Mouse (Mus musculus): ENCODE data around the gene Sox15. TPM values are rescaled to one million over a fixed set of nuclear protein-coding genes. Genes with fewer than 3 reads are reported as not detected.

Gene Sox15
- total RNA-seq, 2 experiments from 2014 or later = not detected

- no peak for DNase-seq
These were observed 48.9 kb downstream of the Sox15 start for GRCm38 (mm10) chr11:69703814-69704612.

- no peak for DNase-seq
These were observed 49.5 kb downstream of the Sox15 start for GRCm38 (mm10) chr11:69704613-69705010.

Small RNA genes lying within 50 kb of the gene (microRNA-seq; reads per million reads assigned to microRNA genes)
- gene Mir1934 (5.9 to 8.1 reads per million in 2 experiments), gene Mir467f (0 reads per million in 2 experiments)

Other genes with a start within 250 kb of the Sox15 start
- 10 to 100 TPM; 32.0 to 41.6 TPM for gene Kdm6b, start 241.6 kb upstream of the Sox15 start, total RNA-seq (2021)
- 1 to 10 TPM; 5.4 to 5.9 TPM for gene Dnah2, start 106.2 kb upstream of the Sox15 start, total RNA-seq (2021)
- gene Efnb3, start 95.1 kb upstream of the Sox15 start, total RNA-seq (2021) = 100 to 1,000 TPM; 120 to 121 TPM
- 10 to 100 TPM; 11.8 to 14.3 TPM for gene Wrap53, start 75.1 kb upstream of the Sox15 start, total RNA-seq (2021)
- gene Trp53, start 75.0 kb upstream of the Sox15 start, total RNA-seq (2021) = 10 to 100 TPM; 25.4 to 27.4 TPM
- 100 to 1,000 TPM; 400 to 418 TPM for gene Atp1b2, start 49.4 kb upstream of the Sox15 start, total RNA-seq (2021)
- not detected for gene Shbg, start 37.4 kb upstream of the Sox15 start, total RNA-seq (2021)
- 10 to 100 TPM; 11.7 to 13.7 TPM for gene Sat2, start 33.3 kb upstream of the Sox15 start, total RNA-seq (2021)
- 100 to 1,000 TPM; 147 to 153 TPM for gene Fxr2, start 22.3 kb upstream of the Sox15 start, total RNA-seq (2021)
- 10 to 100 TPM; 55.0 to 58.8 TPM for gene Mpdu1, start 7.3 kb downstream of the Sox15 start, total RNA-seq (2021)
- 10 to 100 TPM; 11.9 to 13.5 TPM for gene Cd68, start 10.8 kb downstream of the Sox15 start, total RNA-seq (2021)
- 100 to 1,000 TPM; 352 to 354 TPM for gene Eif4a1, start 17.1 kb downstream of the Sox15 start, total RNA-seq (2021)
- 100 to 1,000 TPM; 101 to 122 TPM for gene Senp3, start 26.8 kb downstream of the Sox15 start, total RNA-seq (2021)
- gene Tnfsf13, start 30.5 kb downstream of the Sox15 start, total RNA-seq (2021) = 1 to 10 TPM; 2.1 to 3.1 TPM
- gene Tnfsf12, start 40.5 kb downstream of the Sox15 start, total RNA-seq (2021) = 1 to 10 TPM; 8.2 to 8.8 TPM
- 1 to 10 TPM in 1 of 2 experiments, under 1 TPM in 1; 0.90 to 1.2 TPM for gene Tnfsfm13, start 40.8 kb downstream of the Sox15 start, total RNA-seq (2021)
- gene Polr2a, start 103.3 kb downstream of the Sox15 start, total RNA-seq (2021) = 10 to 100 TPM; 61.2 to 61.3 TPM
- gene Slc35g3, start 106.7 kb downstream of the Sox15 start, total RNA-seq (2021) = not detected
- 100 to 1,000 TPM; 116 to 126 TPM for gene Zbtb4, start 110.6 kb downstream of the Sox15 start, total RNA-seq (2021)
- gene Chrnb1, start 140.6 kb downstream of the Sox15 start, total RNA-seq (2021) = 1 to 10 TPM in 1 of 2 experiments, under 1 TPM in 1; 0.72 to 1.3 TPM
- 10 to 100 TPM; 29.2 to 31.6 TPM for gene Fgf11, start 146.5 kb downstream of the Sox15 start, total RNA-seq (2021)
- gene Tmem102, start 150.3 kb downstream of the Sox15 start, total RNA-seq (2021) = under 1 TPM in 1 of 2 experiments, not detected in 1; 0.17 TPM
- not detected for gene Gm39566, start 160.0 kb downstream of the Sox15 start, total RNA-seq (2021)
- not detected for gene Spem2, start 163.2 kb downstream of the Sox15 start, total RNA-seq (2021)
- gene Spem1, start 166.9 kb downstream of the Sox15 start, total RNA-seq (2021) = under 1 TPM; 0.57 to 0.63 TPM
- gene Nlgn2, start 182.5 kb downstream of the Sox15 start, total RNA-seq (2021) = 100 to 1,000 TPM; 192 to 206 TPM
- 100 to 1,000 TPM; 109 to 128 TPM for gene Tmem256, start 183.2 kb downstream of the Sox15 start, total RNA-seq (2021)
- gene Plscr3, start 191.1 kb downstream of the Sox15 start, total RNA-seq (2021) = 10 to 100 TPM; 16.3 to 16.6 TPM
- under 1 TPM in 1 of 2 experiments, not detected in 1; 0.18 TPM for gene Tnk1, start 203.4 kb downstream of the Sox15 start, total RNA-seq (2021)
- not detected for gene Tmem95, start 222.7 kb downstream of the Sox15 start, total RNA-seq (2021)
- gene Kctd11, start 226.1 kb downstream of the Sox15 start, total RNA-seq (2021) = 1 to 10 TPM; 1.1 TPM
- not detected for gene Acap1, start 240.2 kb downstream of the Sox15 start, total RNA-seq (2021)
- under 1 TPM; 0.46 to 0.95 TPM for gene 2810408A11Rik, start 245.7 kb downstream of the Sox15 start, total RNA-seq (2021)
- gene Neurl4, start 245.8 kb downstream of the Sox15 start, total RNA-seq (2021) = 100 to 1,000 TPM; 117 to 118 TPM